Mouse (Mus musculus) common myeloid progenitor, adult 5-6 weeks (primary cell): ENCODE measurements around the gene Gm3371. TPM values are rescaled to one million over a fixed set of nuclear protein-coding genes. Genes with fewer than 3 reads are reported as not detected.
"Not testable (repeated sequence)": the region's sequence is repeated elsewhere in the genome, so short reads cannot be mapped to it uniquely, and the experiment has no call there.

Experiments used
- ATAC-seq: replicated peaks from 2 replicates; pipeline ENCODE4 v1.8.0; 2016; ENCODE audit warnings: low read depth, mild to moderate bottlenecking, moderate TSS enrichment, inconsistent platforms; ENCODE audit not compliant: poor library complexity, severe bottlenecking
- total RNA-seq: library from RNA; stranded (forward); fragments of 200-1000, 187-1606 nt; gene quantifications from 2 replicates; pipeline ENCODE4 v1.2.3, GENCODE M21; 2017

Gm3371 gene
- not detected in 2 replicates for total RNA-seq

GRCm38 (mm10) chr14:44410588-44410987 is at the start of gene Gm3371:
Gm3371 (minus strand) TSS chr14:44410688.
- ATAC-seq = not testable (repeated sequence)

- not testable (repeated sequence) for ATAC-seq
These were observed 22.8 kb upstream of the Gm3371 start, which contains the start of gene Gm8232 for GRCm38 (mm10) chr14:44433335-44433734. Gm8232 (plus strand) TSS chr14:44433635.

- ATAC-seq = not testable (repeated sequence)
These were observed 26.3 kb downstream of the Gm3371 start for GRCm38 (mm10) chr14:44384233-44384632.

DNA sequence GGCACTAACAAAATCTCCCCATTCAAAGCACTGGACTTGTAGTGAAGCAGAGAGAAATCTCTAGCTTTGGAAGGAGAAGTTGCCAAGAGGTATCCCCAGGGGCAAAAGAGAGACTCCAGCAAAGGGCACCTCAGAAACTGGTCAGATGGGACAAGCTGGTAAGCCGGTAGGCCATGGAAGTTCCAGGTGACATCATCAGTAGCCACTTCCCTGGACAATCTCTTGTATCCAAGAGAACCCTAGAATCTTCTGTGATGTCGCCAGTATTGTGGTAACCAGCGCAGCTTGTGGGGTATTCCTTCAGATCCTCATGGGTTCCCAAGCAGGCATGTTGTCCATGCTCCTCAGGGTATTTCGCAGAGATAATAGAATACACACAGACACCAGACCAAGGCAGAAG is 45.4 kb downstream of the Gm3371 start, which contains the start of gene Gm8229:
Gene Gm8229 (plus strand): TSS at position 301 of the 400 bp plus-strand sequence.
- ATAC-seq = not testable (repeated sequence)

DNA sequence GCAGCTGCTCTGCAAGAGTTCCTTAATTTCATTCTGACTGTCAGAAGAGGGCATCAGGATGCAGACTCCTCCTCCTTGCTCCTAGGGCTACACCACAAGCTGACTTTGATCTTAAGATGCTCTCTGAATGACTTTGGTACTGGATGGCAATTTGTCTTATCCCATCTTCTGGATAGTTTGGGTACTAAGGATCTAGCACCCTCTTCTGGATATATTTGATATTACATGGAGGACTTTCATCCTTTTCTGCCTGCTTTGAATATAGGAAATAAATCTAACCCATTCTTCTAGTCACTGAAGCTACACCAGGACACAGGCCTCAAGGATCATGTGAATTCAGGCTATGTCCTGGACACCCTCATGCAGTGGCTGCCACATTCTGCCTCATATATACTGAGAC is 48.2 kb downstream of the Gm3371 start:
- ATAC-seq = not testable (repeated sequence)

GRCm38 (mm10) chr14:44361416-44361815 is 49.1 kb downstream of the Gm3371 start:
- not testable (repeated sequence) for ATAC-seq

Other genes starting within 250 kb of the Gm3371 start
- not detected in 2 replicates for gene Gm8212, start 213.0 kb downstream of the Gm3371 start, total RNA-seq
- gene 4930503E14Rik, start 197.4 kb downstream of the Gm3371 start, total RNA-seq = not detected in 2 replicates
- gene Gm8220, start 125.1 kb downstream of the Gm3371 start, total RNA-seq = not detected in 2 replicates
- not detected in 2 replicates for gene Gm5930, start 72.1 kb downstream of the Gm3371 start, total RNA-seq
- gene Gm8229, start 45.3 kb downstream of the Gm3371 start, total RNA-seq = not detected in 2 replicates
- not detected in 2 replicates for gene Gm8232, start 22.9 kb upstream of the Gm3371 start, total RNA-seq
- gene BC061237, start 81.8 kb upstream of the Gm3371 start, total RNA-seq = not detected in 2 replicates
- gene Gm17093, start 107.6 kb upstream of the Gm3371 start, total RNA-seq = not detected in 2 replicates
- gene Gm8247, start 172.5 kb upstream of the Gm3371 start, total RNA-seq = not detected in 2 replicates
- not detected in 2 replicates for gene Gm5624, start 217.2 kb upstream of the Gm3371 start, total RNA-seq